Mouse (Mus musculus): ENCODE data around the gene Crip2.
A peak's percentile ranks its signal among the peaks of the same experiment; 100 is the strongest.

The Crip2 gene

DNA sequence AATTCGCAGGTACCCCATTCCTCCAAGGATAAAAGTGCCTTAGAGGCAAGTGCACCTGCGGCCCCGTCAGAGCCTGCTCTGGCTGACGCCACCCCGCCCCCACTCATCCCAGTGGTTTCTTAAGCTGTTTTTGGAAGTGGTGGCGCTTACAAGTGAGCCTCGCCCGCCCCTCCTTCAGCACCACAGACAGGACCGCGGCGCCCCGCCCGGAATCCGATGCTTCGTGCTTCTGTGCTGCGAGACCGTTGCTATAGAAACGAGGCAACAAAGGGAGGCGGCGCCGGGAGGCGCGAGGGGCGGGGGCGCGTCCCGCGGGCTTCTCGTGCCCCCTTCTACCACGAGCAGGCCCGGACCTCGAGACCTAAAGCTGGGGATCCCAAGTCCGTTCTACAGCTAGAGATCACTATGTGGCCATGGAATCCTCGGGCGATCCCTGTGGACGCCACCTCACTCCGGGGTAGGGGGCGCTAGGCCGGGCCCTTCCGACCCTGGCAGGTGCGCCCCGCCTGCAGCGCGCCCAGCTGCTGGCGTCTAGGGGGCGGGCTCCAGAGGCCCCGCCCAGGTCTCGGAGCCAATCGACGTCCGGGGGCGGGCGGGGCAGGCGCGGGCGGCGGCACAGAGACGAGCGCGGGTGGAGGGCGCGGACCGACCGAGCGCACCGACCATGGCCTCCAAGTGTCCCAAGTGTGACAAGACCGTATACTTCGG is at the start of gene Crip2:
Gene Crip2, plus strand, starts transcription at position 329 of the 708 bp plus-strand sequence.
- DNase-seq (ENCODE audit: low spot score): peak; percentile 90

DNA sequence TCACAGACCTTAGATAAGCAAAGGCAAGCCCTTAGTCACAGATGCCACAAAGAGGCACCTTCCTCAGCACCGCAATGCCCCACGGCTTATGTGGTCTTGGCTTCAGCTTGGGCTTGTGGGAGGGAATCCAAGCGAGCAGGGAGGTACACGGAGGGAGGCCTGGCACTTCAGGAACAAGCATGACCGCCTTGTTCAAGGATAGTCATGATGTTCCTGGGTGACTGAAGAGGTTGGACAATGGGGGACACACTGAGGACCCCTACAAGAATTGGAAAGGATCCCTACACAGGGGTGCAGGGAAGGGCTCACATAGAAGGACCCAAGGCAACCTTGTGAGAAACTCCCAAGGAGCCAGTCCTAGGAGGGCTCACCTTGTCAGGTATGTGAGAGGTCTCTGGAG is 43.0 kb upstream of the Crip2 start:
- DNase-seq (ENCODE audit: low spot score): no peak

GRCm38 (mm10) chr12:113097749-113098281 is 42.2 kb upstream of the Crip2 start, which contains the start of gene Mta1:
Mta1 (plus strand) TSS chr12:113098278.
- peak; percentile 72 for DNase-seq (ENCODE audit: low spot score)

- DNase-seq (ENCODE audit: low spot score): peak; percentile 32
These were observed 41.4 kb upstream of the Crip2 start for GRCm38 (mm10) chr12:113098530-113099151.

- DNase-seq (ENCODE audit: low spot score): no peak
These were observed 40.4 kb upstream of the Crip2 start for GRCm38 (mm10) chr12:113099470-113100237.

DNA sequence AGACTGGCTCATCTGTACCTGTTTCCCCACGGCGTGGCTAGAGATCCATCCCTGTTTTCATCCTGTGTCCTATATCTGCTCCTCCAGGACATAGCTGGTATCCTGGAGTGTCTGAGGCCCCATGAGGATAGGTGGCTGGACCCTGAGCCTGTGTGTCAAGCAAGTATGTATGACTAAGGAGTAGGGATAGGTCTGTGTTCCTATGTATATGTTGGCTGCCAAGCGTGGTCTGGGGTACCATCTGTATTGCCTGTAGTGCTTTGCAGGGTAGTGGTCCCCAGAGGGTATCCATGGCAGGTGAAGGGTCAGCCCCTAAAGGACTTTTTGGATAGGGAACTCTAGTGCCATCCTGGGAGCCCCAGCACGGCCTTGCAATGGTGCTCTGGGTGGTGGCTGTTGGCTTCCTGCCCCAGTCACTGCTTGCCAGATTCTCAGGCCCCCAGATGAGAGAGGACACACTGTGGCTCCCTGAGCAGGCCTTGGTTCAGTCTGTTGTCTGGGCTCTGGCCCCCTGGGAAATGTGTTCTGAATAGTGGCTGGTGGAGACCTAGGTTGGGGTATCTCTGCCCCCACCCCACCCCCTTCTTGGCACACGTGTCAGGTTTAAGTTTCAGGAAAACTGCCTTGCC is 39.5 kb upstream of the Crip2 start:
- no peak for DNase-seq (ENCODE audit: low spot score)

DNA sequence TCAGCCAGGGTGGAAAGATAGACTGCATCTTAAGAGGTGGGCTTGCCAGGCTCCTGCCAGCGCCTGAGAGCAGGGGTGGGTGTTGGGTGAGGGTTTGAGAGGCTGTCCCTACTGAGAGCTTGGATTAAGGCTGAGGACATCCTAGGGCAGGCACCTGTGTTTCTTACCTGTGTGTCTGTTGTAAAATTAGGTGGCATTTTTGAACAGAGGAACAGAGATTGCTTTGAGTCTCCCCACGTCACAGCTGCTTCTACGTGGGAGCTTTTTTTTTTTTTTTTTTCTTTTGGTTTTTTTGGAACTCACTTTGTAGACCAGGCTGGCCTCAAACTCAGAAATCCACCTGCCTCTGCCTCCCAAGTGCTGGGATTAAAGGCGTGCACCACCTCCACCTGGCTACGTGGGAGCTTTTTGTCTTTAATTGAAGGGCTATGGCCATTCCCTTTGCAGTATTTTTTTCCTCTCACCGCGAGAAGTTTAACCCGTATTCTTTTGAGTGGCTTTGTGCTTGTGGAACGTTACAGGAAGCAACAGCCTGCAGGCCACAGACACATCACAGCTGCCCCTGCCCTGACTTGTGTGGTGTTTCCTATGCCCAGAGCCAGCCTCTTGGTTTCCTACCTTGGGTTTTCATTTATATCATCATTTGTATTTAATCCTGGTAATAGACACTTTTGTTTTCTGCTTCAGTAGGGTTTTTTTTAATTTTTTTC is 38.6 kb upstream of the Crip2 start:
- no peak for DNase-seq (ENCODE audit: low spot score)

DNA sequence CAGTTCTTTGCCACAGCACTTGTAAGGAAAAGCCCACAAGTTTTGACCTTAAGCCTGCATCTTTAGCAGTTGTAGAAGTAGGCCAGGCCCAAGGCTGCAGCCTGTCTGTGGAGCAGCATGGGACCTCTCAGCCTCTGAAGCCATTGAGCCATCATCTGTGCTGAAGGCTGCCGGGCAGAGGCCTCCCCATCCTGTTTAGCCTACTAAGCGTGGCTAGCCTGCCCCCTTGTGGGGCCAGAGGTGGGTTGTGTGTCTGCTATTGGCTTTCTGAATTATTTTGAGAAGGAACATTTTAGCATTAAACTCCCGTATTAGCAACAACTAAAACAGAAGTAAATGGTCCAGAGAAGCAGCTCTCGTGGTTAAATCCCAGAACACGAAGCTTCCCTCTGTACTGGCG is 37.6 kb upstream of the Crip2 start:
- peak; percentile 78 for DNase-seq (ENCODE audit: low spot score)

DNA sequence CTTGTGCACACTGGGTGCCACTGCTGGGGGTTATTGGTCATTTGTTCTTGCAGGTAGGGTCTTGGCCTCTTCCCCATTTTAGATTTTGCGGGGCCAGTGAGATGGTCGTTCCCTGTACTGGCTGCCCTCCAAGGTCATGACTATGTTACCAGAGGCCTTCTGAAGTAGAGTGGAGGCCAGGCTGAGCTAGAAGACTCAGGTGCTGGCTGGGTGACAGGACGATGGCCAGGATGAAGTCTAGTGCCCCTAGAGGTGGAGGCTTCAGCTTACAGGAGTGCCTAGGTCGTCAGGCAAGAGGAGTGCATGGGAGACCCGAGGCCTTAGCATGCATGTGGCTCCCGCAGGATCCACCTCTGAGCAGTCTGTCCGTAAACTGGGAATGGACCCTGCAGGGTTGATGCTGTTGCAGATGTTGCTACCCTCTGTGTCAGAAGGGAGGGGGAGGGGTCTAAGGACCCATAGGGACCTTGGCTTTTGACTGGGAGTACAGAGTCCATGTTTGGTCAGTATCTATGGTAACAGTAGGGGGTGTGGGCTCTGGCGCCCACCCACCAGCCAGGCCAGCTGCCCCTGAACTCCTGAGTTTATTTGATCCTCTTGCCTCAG is 36.1 kb upstream of the Crip2 start:
- DNase-seq (ENCODE audit: low spot score): peak; percentile 35

DNA sequence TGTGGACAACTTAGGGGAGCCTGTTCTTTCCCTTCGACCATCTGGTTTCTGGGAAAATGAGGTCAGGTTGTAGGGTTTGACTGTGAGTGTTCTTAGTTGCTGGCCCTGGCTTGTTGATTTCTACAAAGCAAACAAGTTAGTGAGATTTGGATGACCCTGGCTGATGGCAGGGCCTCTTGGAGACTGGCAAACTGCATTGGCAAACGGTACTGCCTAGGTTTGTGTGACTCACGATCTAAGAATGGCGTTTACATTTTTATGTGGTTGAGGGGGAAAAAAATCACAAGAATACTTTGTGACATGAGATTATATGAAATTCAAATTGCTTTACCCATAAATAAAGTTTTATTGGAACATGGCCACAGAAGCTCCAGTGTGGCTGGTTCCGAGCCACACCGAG is 33.6 kb upstream of the Crip2 start:
- no peak for DNase-seq (ENCODE audit: low spot score)

DNA sequence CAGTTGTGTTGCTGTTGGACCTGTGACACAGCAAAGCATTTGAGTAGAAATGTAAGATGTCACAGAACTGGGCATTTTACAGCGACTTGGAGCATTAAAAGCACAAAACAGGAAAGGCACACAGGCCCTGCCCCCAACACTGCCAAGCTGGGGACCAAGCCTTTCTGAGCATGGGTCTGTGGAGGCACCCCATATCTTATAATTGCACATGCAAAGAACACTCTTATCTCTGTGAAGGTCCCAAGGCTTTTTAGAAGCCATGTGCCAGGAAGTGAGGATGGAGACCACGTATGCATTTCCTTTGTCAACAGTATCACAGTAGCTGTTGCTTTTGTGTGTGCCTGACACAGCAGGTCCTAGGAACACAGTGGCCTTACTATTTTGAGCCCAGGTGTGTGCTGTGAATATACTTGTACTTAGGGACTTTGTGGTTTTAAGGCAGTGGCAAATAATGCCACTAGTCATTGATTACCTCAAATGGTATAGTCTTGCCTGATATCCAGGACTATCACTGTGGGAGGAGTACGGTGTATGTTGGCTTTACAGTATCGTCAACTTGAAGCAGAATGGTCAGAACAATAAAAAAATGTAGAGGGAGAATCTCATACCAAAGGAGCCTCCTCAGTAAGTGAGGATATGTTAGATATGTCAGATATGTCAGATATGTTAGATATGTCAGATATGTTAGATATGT is 32.5 kb upstream of the Crip2 start:
- no peak for DNase-seq (ENCODE audit: low spot score)

GRCm38 (mm10) chr12:113108528-113109283 is 31.3 kb upstream of the Crip2 start:
- DNase-seq (ENCODE audit: low spot score): no peak

- DNase-seq (ENCODE audit: low spot score): no peak
These were observed 30.2 kb upstream of the Crip2 start for GRCm38 (mm10) chr12:113109801-113110200.

DNA sequence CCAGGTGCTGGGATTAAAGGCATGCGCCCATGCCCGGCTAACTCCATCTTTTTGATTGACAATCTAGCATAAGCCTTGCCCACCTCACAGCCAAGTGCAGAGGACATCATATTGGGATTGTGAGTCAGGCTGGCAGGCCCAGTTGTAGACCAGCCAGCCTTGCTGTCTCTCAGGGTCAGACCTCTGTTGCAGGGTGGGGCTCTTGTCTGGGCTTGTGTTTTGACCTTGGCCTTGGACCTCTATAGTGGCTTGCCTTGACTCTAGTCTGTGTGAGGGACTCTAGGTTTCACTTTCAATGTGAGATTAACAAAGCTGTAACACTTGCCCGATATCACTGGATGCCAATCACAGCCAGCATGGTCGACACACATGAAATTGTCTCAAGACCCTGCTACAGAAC is 25.9 kb upstream of the Crip2 start:
- no peak for DNase-seq (ENCODE audit: low spot score)

DNA sequence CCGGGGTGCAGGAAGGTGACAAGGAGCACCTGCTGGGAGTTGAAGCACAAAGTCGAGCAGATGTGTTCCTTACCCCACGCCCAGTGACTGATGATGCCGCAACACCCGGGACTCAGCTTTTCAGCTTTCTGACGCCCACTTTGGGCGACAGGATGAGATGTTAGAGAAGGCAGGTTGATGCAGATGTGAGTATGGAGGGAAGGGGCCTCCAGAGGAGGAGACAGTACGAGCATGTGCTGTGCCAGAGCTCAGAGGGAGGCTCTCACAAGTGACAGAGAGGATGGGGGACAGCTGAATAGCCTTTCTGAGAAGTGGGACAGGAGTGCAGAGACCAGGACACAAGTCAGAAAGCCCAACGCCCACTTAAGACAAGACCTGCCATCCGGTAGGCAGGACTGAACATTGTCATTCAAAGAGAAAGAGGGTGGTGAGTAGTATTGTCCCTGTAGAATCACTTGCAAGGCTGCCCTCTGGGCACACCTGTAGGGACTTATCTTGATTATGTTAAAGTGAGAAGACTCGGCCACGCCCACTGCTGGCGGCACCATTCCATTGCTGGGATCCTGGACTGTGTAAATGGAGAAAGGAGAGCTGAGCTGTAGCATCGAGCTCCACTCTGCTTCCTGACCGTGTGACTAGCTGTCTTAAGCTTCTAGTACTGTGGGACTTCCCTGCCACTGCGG is 25.0 kb upstream of the Crip2 start:
- DNase-seq (ENCODE audit: low spot score): no peak

- DNase-seq (ENCODE audit: low spot score): peak; percentile 91
These were observed 20.3 kb upstream of the Crip2 start for GRCm38 (mm10) chr12:113119516-113120410.

- DNase-seq (ENCODE audit: low spot score): no peak
These were observed 15.3 kb upstream of the Crip2 start for GRCm38 (mm10) chr12:113124726-113125125.

DNA sequence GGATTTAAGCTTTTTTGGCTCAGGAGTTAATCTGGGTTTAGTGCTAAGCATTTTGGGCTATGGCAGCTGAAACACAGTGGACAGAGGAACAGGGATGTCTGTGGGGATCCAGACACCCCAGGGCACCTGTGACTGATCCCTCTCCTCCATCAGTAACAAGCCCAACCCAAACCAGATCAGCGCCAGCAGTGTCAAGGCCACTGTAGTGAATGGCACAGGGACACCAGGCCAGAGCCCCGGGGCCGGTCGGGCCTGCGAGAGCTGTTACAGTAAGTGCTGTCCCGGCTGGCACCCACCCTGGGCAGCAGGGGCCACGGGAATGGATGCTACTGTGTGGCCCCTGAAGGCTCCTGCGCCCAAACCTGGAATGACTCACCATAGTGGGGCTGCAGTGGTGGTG is 9.3 kb upstream of the Crip2 start:
- DNase-seq (ENCODE audit: low spot score): no peak

Data from retina, embryonic 14.5 days (tissue).